Mouse (Mus musculus) embryo, embryonic 11.5 days (tissue): Measurements from ENCODE around the gene Wnt8b.
"Not testable (repeated sequence)": the region's sequence is repeated elsewhere in the genome, so short reads cannot be mapped to it uniquely, and the experiment has no call there.

Source experiments
- DNase-seq: peaks from one replicate; pipeline ENCODE4 v3.0.0-alpha.2; 2012; ENCODE audit warnings: low read depth, low spot score

Gene Wnt8b

DNA sequence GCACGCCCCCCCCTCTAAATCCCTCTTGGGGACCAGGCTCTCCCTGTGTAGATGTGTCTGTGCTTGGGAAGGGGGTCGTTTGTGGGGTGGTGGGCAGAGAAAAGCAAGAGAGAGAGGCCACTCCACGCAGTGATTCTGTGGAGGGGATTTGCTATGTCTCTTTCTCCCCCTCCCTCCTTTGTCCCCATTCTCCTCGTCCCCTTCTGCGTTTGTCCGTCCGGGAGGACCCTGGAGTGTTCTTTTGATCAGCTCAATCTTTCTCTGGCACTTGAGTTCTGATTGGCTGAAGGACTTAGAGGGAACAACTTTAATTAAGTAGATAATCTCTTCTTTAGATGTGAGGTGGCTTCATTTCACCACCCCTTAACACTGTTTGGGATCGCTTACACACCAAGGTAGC lies at the start of gene Wnt8b:
TSS of gene Wnt8b (plus strand) at position 345 of the 400 bp plus-strand sequence.
- no peak for DNase-seq

DNA sequence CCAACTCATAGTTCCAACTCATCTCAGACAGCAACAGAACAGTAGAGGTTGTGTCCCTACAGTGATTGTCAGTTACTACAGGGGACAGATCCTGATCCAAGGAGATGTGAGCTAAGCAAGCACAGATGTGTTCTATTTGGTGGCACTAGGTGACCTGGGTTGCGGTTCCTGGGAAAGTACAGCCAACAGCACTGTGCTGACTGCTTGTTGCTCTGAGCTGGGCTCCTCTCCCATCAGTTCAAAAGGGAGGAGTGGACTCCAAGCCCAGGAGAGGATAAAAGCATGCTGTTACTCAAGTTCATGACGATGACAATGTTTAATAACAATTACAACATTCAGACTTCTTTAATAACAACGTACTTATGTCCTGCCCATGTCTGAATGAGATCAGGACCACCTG lies 47.5 kb upstream of the Wnt8b start:
- DNase-seq, result no peak

DNA sequence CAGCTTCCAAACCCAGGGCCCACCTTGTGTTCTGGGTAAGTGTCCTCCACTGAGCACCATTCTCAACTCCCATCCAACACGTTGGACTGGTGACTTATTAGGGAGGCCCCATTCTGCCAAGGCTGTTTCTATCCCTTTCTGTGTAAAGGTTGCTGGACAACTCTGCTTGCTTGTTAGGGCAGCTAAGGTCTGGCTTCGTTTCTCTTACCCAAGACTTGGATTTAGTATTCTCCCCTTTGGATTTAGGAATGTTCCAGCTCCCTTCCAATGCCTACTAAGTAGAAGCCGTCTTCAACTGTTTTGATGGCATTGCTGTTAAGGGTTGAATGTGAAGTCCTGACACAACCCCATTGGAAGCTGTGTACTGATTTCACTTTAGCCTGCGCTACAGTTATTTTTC lies 45.3 kb upstream of the Wnt8b start:
- DNase-seq, result no peak

DNA sequence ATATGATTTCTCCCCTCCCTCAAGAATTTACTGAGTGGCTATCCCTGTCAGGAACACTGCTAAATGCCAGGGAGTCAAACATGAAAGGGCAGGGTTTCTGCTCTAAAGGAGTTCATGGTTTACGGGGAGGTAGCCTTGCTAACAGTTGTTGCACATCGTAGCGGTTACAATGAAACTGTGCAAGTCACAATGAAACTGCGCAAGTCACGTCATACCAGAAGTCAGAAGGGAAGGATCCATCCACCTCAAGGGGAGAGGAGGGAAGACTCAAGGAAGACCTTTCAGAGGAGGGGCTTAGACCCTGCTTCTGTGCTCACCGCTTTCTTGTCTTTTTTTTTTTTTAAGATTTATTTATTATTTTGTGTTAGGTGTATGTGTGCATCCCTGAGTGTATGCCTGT lies 38.4 kb upstream of the Wnt8b start:
- no peak for DNase-seq

DNA sequence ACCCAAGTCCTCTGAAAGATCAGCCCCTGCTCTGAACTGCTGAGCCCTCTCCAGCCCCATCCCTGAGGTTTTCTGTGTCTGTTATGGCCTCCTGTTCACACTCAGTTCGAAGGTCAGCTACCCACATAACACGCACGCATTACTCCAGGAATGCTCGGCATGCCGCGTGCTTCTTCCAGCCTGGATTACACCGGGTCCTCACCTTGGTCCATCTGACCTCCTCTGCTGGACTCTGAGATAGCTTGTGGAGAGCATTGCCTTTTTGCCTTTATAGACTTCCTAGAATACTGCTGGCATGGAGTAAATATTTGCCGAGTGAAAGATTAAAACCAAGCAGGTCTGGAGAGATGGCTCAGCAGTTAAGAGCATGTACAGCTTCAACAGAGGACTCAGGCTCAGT lies 37.9 kb upstream of the Wnt8b start:
- no peak for DNase-seq

DNA sequence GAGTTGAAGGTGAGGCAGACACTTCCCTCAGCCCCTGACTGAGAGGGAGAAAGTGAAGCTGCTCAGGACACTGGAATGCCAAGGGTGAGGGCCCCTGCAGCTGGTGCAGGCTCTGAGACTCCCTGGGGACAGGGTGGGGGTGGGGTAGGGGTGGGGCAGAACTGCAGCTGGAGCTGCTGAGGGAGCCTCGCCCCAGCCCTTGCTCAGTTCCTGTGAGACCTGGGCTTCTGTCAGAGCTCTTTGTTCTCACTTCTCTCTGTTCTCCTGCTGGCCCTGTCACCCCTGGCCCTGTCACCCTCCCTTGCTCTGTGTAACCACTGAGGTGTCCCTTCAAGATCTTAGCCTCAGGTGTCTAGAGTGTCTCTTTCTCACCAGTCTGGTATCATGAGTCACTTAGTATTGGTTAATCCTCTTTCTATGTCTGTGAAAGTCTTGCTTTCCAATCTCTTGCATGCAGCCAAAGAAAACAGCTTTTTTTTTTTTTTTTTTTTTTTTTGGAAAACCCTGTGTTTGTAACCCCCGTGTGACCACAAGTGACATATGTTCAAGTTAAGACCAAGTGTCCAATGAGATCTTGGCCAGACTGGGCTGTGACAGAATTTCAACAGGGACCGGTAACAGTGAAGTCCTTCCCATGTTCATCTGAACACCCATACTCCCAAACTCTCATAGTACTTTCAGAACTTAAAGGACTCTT lies 35.8 kb upstream of the Wnt8b start:
- no peak for DNase-seq

DNA sequence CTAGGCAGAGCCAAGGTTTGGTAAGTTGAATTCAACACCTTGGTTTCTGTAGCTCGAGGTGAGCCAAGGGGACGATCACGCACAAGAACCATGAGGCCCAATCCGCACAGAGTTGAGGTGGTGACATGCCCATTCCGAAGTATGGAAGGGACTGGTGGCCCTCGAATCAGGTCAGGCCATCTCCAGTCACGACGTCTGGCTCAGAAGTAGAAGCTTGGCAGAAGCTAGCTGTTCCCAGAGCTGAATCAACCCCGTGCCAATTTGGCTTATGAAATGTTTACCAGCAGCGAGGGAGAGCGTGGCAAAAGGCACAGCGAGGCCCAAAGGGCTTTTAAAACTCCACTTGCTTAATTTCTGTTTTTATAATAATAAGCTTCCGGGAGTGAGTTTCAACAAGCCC lies 34.6 kb upstream of the Wnt8b start:
- no peak for DNase-seq

DNA sequence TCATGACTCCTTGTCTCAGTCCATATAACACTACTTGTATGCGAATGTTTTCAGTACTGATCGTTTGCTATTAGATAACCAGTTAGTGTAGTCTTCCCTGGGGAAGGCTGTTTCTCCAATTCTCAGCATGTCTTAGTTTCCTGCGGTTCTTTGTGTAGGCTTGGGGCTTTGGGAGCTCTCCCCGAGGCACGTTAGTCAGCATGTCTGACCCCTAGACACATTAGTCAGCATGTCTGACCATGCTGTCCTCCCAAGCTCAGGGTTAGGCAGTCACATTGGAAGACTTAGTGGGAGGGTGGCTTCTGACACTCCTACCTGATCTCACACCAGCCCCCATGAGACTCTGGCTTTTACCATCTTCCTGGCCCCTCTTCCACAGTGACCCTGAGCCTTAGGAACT lies 32.8 kb upstream of the Wnt8b start:
- no peak for DNase-seq

DNA sequence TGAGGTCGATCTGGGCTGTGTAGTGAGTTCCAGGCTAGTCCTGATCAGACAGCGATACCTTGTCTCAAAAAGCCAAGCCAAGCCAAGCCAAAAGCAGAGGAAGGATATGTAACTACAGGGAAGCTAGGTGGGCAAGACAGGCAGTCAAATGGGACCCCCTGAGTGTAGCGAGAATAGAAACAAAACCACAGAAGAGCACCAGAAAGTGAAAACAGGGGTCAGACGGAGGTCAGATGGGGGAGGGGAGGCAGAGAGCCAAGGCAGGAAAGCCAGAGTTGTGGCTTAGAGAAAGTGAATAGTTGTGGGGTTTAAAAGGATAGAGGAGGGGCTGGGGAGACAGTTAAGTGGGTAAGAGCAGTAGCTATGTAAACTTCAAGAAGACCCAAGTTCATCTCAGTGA lies 31.8 kb upstream of the Wnt8b start:
- DNase-seq, result no peak

DNA sequence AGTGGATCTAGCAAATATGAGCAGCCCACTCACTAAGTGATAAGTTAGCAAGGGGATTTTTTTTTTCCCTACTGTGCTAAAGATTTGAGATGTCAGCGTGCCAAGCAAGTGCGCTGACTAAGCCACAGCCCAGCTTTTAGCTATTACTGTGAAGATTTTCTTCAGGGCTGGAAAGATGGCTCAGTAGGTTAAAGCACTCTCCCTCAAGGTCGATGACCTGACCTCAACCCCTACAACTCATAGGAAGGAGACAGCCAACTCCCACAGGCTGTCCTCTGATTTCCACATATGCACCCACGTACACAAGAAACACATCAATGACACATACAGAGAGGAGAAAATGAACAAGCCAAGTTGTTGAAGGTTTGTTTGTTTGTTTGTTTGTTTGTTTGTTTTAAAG lies 31.1 kb upstream of the Wnt8b start:
- no peak for DNase-seq

DNA sequence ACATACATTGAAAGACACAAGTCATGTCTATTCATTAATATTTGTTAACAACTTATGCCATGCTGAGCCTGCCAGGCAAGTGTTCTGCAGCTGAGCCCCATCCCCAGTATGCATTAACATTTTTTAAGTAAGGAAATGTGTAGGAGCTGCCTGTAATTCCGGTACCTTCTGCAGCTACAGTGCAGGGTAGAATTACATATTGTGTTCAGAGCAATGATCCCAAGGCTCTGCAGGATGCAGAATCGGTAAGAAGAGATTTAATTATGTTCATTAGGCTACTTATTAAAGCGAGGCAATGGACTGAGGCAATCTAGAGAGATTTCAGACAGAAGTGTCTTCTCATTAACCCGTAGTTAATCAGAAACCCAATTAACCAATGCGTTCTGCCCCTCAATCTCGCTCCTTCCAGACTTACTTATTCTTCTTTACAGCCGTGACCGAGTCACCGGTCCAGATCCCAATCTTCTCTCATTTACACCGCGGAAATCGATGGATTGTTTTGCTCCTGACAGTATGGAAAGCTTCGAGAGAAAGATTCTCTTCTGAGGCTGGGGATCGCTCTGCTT lies 27.2 kb upstream of the Wnt8b start:
- not testable (repeated sequence) for DNase-seq

DNA sequence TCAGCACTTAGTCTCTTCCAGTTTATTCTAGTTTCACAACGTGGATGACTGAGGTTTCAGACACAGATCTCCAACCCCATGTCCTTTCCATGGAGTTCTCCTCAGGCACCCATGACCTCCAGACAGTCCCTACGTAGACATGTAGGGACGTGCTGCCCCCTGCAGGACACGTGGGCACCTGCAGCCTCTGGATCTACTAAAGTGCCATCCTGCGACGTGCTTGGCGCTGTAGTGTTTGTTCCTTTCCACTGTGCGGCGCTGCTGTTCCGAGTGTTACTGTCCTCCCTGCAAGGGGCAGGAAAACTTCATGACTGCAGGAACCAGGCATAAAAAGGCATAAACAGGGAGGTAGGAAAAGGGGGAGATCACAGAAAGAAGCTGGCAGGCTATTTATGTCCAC lies 19.1 kb upstream of the Wnt8b start:
- DNase-seq, result peak; percentile 59

DNA sequence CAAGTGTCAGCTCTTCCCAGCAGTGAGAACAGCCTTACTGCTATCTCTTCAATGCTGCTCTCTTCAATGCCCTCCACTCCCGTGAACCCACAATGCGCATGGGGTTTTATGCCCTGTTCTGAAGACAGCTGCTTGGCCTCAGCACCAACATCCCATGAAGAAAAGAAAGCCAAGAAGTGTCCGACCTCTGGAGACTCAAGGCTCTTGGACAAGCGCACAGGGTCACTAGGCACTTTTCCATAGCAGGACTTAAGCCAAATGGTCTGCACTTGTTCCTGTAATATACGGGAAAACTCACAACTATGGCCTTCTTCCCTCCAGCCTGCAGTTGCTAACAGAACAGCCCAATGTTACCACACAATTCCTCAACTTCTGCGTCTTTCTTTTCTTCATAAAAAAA lies 18.0 kb upstream of the Wnt8b start:
- no peak for DNase-seq

DNA sequence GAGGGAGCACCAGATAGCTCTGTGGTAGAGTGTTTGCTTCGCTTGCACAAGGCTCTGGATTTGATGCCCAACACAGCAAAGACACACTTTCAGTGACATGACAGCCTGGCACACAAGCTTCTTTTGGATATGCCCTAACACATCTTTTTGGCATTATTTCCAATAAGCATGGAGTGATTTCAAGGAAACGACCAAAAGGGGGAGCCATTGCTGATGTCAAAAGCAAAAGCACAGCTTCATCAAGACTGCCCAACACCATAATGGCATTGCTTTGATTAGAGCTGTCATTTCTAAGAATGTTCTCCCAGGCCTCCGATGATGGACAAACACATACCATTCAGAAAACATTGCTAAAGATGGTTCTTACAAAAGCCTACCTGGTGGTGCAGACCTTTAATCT lies 16.7 kb upstream of the Wnt8b start:
- no peak for DNase-seq

DNA sequence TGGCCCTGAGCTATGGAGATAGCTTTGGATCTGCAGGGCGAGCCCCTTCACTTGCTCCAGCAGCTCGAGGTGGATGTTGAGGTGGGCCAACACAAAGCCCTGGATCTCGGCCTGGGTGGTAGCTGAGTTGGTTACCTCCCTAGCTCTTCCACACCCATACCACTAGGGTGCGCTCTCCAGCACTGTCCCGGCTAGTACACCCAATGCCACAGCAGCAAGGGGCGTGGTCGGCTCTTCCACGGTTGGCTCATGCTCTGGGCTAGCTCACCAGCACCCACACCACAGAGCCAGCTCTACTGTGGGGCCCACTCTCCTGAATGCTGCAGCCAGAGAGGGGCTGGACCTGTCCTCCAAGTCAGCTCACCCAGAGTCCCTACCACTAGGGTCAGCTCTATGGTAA lies 6.0 kb upstream of the Wnt8b start:
- DNase-seq, result no peak

DNA sequence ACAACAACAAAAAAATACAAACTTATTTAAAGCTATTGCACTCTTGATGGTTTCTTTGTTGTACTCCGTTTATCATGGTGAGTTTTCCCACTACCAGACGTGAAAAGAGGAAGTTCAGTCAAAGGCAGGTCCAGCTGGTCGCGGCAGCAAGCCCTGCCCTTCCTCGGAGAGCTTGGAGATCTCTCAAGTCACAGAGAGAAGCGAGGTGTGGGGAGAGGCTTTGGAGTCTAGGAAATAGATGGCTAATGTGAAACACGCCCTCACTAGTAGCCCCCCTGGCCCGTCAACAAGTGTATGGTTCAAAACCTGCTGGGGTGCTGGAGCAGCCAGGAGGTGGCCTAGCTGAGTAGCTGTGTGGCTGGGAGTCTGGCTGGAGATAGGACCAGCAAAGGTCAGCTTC lies 3.2 kb downstream of the Wnt8b start:
- DNase-seq, result no peak

DNA sequence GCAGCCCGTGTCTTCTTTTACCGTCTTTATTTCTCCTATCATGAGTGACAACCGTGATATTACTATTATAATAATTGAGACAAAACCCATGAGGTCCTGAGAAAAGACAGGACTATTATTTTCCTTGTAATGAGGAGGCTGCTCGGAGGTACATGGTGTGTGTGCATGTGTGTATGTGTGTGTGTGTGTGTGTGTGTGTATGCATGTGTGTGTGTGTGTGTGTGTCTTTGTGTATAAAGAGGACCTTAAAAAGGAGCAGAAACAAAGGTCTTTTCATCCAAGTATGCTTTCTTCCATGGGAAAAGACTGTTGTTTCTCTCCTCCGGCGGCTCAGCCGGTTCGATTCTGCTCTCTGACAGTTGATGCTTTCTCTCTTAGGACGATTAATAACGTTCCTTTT lies 3.7 kb downstream of the Wnt8b start:
- DNase-seq, result no peak

DNA sequence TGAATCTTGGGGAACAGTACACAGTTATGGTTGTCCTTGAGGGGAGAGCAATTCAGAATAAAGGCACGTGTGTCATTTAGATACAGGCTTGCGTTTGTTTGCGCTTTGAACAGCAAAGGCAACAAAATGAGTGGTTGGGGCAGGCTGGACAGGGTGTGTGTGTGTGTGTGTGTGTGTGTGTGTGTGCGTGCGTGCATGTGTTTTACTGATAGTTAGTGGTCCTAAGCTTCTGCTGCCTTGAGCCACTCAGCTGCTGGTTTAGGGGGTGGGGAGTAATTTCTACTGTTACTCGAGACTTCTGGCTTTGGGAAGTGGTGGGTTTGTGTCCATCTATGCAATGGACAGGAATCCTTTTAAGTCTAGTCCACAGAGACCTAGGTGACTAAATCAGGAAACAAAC lies 5.7 kb downstream of the Wnt8b start:
- no peak for DNase-seq

DNA sequence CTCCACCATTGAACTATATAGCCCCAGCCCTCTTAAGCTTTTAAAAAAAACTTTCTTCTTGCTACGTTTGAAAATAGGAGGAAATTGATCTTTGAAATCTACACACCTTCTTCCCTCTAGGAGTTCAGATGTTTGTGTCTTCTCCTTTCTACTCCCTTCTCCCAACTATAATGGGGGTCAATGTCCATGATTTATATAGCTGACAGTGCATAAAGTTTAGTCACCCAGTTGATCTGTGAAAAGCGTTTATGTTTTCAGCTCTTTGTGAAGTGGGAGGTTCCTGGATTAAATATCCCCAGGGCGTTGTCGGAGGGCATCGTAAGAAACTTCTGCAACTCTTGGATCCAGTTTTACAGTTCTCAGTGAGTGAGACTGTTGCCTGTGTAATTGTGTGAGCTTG lies 7.0 kb downstream of the Wnt8b start:
- DNase-seq, result no peak

DNA sequence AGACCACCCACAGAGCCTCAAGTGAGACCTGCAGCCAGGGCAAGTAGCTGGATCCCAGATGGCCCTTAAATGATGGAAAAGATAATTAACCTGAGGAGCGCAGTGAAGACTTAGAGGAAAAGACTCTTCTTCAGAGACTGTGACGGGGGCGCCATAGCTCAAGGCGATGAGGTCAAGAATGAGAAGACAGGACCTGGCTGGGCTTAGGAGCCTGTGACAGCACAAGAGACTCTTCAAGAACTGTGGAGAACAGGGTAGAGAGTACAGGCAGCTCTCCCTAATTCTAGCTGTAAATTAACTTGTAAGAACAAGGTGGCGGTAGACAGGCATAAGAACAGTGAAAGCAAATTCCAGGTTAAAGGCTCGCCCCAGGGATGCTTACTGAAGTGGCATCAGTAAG lies 8.7 kb downstream of the Wnt8b start:
- no peak for DNase-seq

DNA sequence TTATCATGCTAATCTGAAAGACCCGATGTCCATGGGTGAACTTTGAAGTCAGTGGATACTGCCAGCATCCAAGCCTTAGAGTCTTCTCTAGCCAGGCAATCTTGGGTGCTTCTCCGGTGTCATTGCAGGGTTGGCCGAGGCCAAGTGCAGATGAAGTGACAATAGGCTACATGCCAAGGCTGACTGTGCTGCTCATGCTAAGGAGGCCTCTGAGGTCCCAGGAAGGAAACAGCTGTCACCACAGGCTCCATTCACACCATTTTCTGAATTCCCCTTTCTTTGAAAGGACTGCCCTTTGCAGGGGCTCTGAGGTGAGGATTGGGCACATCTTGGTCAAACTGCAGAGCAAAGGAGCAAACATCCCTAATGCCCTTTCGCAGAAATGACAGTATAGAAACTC lies 9.5 kb downstream of the Wnt8b start:
- DNase-seq, result no peak

DNA sequence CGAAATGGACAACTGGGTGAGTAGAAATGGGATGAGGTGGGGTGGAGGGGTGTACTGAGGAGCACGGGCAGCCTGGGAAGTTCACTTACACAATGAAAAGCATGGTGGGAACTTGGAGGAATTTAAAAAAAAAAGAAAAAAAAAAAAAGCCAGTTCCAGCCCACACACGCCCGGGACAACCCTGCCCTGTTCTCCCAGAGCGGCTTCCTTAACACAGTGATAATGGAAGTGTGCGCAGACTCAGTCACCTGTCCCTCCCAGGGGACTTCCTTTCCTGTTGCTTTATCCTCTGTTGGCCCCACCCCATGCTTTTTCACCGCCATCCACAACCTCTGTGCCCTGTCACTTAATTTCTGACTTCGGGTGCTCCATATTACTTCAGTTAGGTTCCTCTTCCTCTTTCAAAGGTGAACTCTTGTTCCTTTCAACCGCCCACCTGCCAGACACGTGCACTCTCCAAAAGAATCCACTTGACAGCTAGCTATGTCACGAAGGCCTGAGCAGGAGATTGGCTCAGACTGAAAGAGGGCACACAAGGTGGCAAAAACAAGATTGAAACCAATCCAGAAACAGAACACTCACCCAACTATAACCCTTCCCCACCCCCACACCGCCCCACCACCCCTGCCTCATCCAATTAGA lies 17.4 kb downstream of the Wnt8b start:
- DNase-seq, result no peak

DNA sequence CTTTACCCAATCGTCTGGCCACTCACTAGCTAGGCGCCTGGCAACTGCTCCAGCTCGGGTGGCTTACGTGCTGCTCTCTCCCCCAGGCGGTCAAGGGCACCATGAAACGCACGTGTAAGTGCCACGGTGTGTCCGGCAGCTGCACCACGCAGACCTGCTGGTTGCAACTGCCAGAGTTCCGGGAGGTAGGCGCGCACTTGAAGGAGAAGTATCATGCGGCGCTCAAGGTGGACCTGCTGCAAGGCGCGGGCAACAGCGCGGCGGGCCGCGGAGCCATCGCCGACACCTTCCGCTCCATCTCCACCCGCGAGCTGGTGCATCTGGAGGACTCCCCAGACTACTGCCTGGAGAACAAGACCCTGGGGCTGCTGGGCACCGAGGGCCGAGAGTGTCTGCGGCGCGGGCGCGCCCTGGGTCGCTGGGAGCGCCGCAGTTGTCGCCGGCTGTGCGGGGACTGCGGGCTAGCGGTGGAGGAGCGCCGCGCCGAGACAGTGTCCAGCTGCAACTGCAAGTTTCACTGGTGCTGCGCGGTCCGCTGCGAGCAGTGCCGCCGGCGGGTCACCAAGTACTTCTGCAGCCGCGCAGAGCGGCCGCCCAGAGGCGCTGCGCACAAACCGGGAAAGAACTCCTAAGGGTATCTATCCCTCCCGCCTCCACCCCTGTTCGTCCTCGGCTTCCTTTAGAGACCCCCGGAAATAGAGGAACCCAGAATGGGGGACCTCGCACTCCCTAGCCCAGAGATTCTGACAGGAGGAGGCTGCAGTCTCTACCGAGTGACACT lies 18.4 kb downstream of the Wnt8b start:
- DNase-seq, result no peak
